Comparison of ENCODE assay signal across 9 mouse cellular contexts in genomic region chr9:78476531-78477020, GRCm38 (mm10). TPM values are rescaled to one million over a fixed set of nuclear protein-coding genes. Genes with fewer than 3 reads are reported as not detected.
DNase-seq lines count a peak whose midpoint lies in the region; ATAC-seq and TF ChIP-seq lines count a peak whose summit lies in the region.
"Had no signal": no experiment of that assay in that cellular context is flagged by ENCODE, and none has a peak within 500 bp of the region (broad histone marks: within the 10 kb centered on the region; RNA-seq: fewer than 3 reads in every experiment).

No protein-coding gene starts in this region.

- H3K9ac ChIP-seq in forebrain, postnatal 0 days, result no peak overlapping the region

- H3K27me3 ChIP-seq in forebrain, postnatal 0 days (ENCODE audit: insufficient read depth, low read length), result no peaks in the 10 kb centered on the region
- H3K27me3 ChIP-seq in midbrain, embryonic 10.5 days (ENCODE audit: low read depth, poor library complexity, severe bottlenecking), result no peaks in the 10 kb centered on the region

- intact Hi-C loops in left cerebral cortex, postnatal 25 days (cut with DNase I), result no loop called here

- WGBS in forebrain, postnatal 0 days, result 7% methylated on average over 1 of the region's 1 CpGs
- WGBS in midbrain, embryonic 10.5 days, result 3% methylated on average over 1 of the region's 1 CpGs

- no peak overlapping the region for H3K4me2 ChIP-seq in forebrain, postnatal 0 days (ENCODE audit: low read depth)

- H3K27ac ChIP-seq in forebrain, postnatal 0 days (ENCODE audit: low read depth, low read length), result no peak overlapping the region
- H3K27ac ChIP-seq in midbrain, embryonic 10.5 days (replicated peaks), result no peak overlapping the region

- TF ChIP-seq CTCF in forebrain, postnatal 0 days (IDR thresholded peaks at IDR 0.05; ENCODE audit: low read depth), result no peak; the same call in 1 of the 2 replicates

- DNase-seq in adrenal gland, adult 2 months, result peak; percentile 26
- no peak for DNase-seq in adrenal gland, adult 18-20 months (ENCODE audit: low spot score in 2 of 2)
- peak; percentile 84 for DNase-seq in ES-CJ7 (ENCODE audit: low read depth, low spot score)
- peak; percentile 28 for DNase-seq in forebrain, postnatal 0 days
- peak; percentile 48 for DNase-seq in midbrain, embryonic 10.5 days (ENCODE audit: low spot score)
- DNase-seq in left cerebral cortex, postnatal 25 days (ENCODE audit: low spot score in 2 of 2), result no peak
- DNase-seq in layer of hippocampus, adult 18-20 months (ENCODE audit: low spot score in 2 of 2), result no peak
- DNase-seq: gastrocnemius, postnatal 36 days had no signal

- 0 out of 2 replicates have a peak, but pooled peaks cover 5% of the 10 kb centered on the region for H3K4me1 ChIP-seq in forebrain, postnatal 0 days (ENCODE audit: insufficient read depth)
- peaks cover 13% of the 10 kb centered on the region for H3K4me1 ChIP-seq in midbrain, embryonic 10.5 days

- peaks cover 53% of the 10 kb centered on the region for H3K36me3 ChIP-seq in forebrain, postnatal 0 days (ENCODE audit: insufficient read depth)
- H3K36me3 ChIP-seq in midbrain, embryonic 10.5 days, result peaks cover 85% of the 10 kb centered on the region

- ATAC-seq in forebrain, postnatal 0 days, result no peak
- ATAC-seq in frontal cortex, adult (ENCODE audit: low TSS enrichment), result no peak

- H3K4me3 ChIP-seq in forebrain, postnatal 0 days (ENCODE audit: low read depth, low read length), result no peak overlapping the region
- H3K4me3 ChIP-seq in midbrain, embryonic 10.5 days, result no peak overlapping the region

- no peaks in the 10 kb centered on the region for H3K9me3 ChIP-seq in forebrain, postnatal 0 days (ENCODE audit: low read length)
- no peaks in the 10 kb centered on the region for H3K9me3 ChIP-seq in midbrain, embryonic 10.5 days (replicated peaks)

RNA-seq across cellular contexts. Expression of gene Eef1a1, which starts 12.4 kb away (rescaled TPM):
- 1,000 to 10,000 TPM; 6,873 to 9,883 TPM for total RNA-seq in adrenal gland, adult 2 months (2021)
- polyA plus RNA-seq in adrenal gland, adult 2 months (2012; rRNA removed), result 813 and 861 TPM in 2 replicates
- total RNA-seq in adrenal gland, adult 18-20 months (2021), result 1,000 to 10,000 TPM; 6,346 to 6,879 TPM
- 9,311 and 11,752 TPM in 2 replicates for total RNA-seq in forebrain, postnatal 0 days (2014; rRNA removed)
- 2,982 and 3,284 TPM in 2 replicates for polyA plus RNA-seq in forebrain, postnatal 0 days (2015; fragmentation: Nextera tagmentation; extraction: Ambion mirVana)
- polyA plus RNA-seq in midbrain, embryonic 10.5 days (2016; fragmentation: Nextera tagmentation; extraction: Ambion mirVana), result 3,476 and 3,775 TPM in 2 replicates
- total RNA-seq in left cerebral cortex, postnatal 25 days (2021), result 1,000 to 10,000 TPM; 2,219 to 2,332 TPM
- total RNA-seq in layer of hippocampus, adult 18-20 months (2021), result 1,000 to 10,000 TPM; 3,208 to 3,266 TPM

RNA-seq across cellular contexts. Expression of gene Gm17324, which starts 28.0 kb away (rescaled TPM):
- total RNA-seq in adrenal gland, adult 2 months (2021), result not detected
- polyA plus RNA-seq in adrenal gland, adult 2 months (2012; rRNA removed), result 0.95 and 1.5 TPM in 2 replicates
- total RNA-seq in adrenal gland, adult 18-20 months (2021), result not detected
- 1.2 and 1.7 TPM in 2 replicates for total RNA-seq in forebrain, postnatal 0 days (2014; rRNA removed)
- polyA plus RNA-seq in forebrain, postnatal 0 days (2015; fragmentation: Nextera tagmentation; extraction: Ambion mirVana), result 2.8 and 3.3 TPM in 2 replicates
- polyA plus RNA-seq in midbrain, embryonic 10.5 days (2016; fragmentation: Nextera tagmentation; extraction: Ambion mirVana), result 0.44 and 0.68 TPM in 2 replicates
- total RNA-seq in left cerebral cortex, postnatal 25 days (2021), result under 1 TPM; 0.66 to 0.73 TPM
- total RNA-seq in layer of hippocampus, adult 18-20 months (2021), result under 1 TPM; 0.82 to 0.86 TPM
- total RNA-seq: gastrocnemius, postnatal 36 days had no signal

RNA-seq across cellular contexts. Expression of gene Mto1, which starts 28.6 kb away (rescaled TPM):
- 10 to 100 TPM; 26.6 to 27.7 TPM for total RNA-seq in adrenal gland, adult 2 months (2021)
- 57.4 and 76.5 TPM in 2 replicates for polyA plus RNA-seq in adrenal gland, adult 2 months (2012; rRNA removed)
- 10 to 100 TPM; 27.2 to 29.2 TPM for total RNA-seq in adrenal gland, adult 18-20 months (2021)
- total RNA-seq in forebrain, postnatal 0 days (2014; rRNA removed), result 27.5 and 27.8 TPM in 2 replicates
- 15.9 and 19.6 TPM in 2 replicates for polyA plus RNA-seq in forebrain, postnatal 0 days (2015; fragmentation: Nextera tagmentation; extraction: Ambion mirVana)
- 24.4 and 28.4 TPM in 2 replicates for polyA plus RNA-seq in midbrain, embryonic 10.5 days (2016; fragmentation: Nextera tagmentation; extraction: Ambion mirVana)
- total RNA-seq in left cerebral cortex, postnatal 25 days (2021), result 10 to 100 TPM; 26.0 to 29.5 TPM
- 10 to 100 TPM; 22.4 to 23.2 TPM for total RNA-seq in layer of hippocampus, adult 18-20 months (2021)

RNA-seq across cellular contexts. Expression of gene Cgas, which starts 33.5 kb away (rescaled TPM):
- total RNA-seq in adrenal gland, adult 2 months (2021), result under 1 TPM; 0.52 to 0.73 TPM
- polyA plus RNA-seq in adrenal gland, adult 2 months (2012; rRNA removed), result 0.49 and 0.67 TPM in 2 replicates
- total RNA-seq in adrenal gland, adult 18-20 months (2021), result under 1 TPM; 0.66 to 0.90 TPM
- 0.85 and 0.90 TPM in 2 replicates for total RNA-seq in forebrain, postnatal 0 days (2014; rRNA removed)
- polyA plus RNA-seq in forebrain, postnatal 0 days (2015; fragmentation: Nextera tagmentation; extraction: Ambion mirVana), result 0.33 and 0.47 TPM in 2 replicates
- 0.30 and 0.53 TPM in 2 replicates for polyA plus RNA-seq in midbrain, embryonic 10.5 days (2016; fragmentation: Nextera tagmentation; extraction: Ambion mirVana)
- total RNA-seq in left cerebral cortex, postnatal 25 days (2021), result under 1 TPM; 0.48 to 0.53 TPM
- total RNA-seq in layer of hippocampus, adult 18-20 months (2021), result under 1 TPM; 0.51 to 0.69 TPM

Comparison
In these comparisons a context has a peak if more than half of its experiments do, and no peak if none do; other contexts are left out.
1. DNase-seq: peak in adrenal gland, adult 2 months (single experiment), ES-CJ7 (single experiment), forebrain, postnatal 0 days (single experiment) and midbrain, embryonic 10.5 days (single experiment); none in adrenal gland, adult 18-20 months (0 of 2), left cerebral cortex, postnatal 25 days (0 of 2) and layer of hippocampus, adult 18-20 months (0 of 2).